Mouse (Mus musculus): Measurements from ENCODE around the gene Clic5. TPM values are rescaled to one million over a fixed set of nuclear protein-coding genes. Genes with fewer than 3 reads are reported as not detected.

The Clic5 gene
- 357 TPM for polyA plus RNA-seq (2014; fragmentation: Illumina TruSeq; extraction: RNeasy Lipid Tissue Mini Kit (QIAGEN cat#74804); ENCODE audit: low replicate concordance)

DNA sequence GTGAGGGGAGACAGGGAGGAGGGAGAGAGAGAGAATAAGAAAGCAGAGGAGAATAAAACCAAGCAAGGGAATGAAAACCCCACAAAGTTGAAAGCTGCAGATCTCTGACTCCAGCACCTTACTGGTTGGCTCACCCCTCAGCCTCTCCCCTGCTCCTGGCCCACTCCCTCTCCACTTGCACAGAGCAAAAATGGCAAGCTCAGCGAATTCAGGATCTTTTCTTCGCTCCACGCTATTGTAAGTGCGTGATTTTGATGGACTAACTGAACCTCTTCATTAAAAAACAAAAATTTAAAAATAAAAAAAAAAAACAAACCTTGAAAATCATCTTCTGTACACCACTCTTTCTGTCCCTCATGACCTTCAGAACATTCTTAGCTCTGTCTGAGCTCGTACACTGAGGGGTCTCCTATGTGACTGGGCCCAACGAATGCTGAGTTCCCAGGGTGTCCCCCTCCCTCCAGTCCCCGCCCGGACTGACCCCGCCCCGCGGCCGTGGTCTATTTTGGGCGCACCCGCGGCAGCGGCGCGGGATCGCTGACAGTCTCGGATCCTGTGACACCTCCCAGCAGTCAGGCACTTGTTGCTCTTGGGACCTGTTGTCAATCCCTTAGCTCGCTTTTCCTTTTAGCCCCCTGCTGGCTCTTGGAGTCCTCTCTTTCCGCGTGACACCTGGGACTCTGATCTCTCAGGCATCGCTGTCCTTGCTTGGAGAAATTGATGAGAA lies at the start of gene Clic5:
TSS of gene Clic5 (plus strand) at position 543 of the 727 bp plus-strand sequence.

Other genes with a start within 250 kb of the Clic5 start
- gene Enpp5, start 109.8 kb upstream of the Clic5 start, polyA plus RNA-seq (2014; fragmentation: Illumina TruSeq; extraction: RNeasy Lipid Tissue Mini Kit (QIAGEN cat#74804); ENCODE audit: low replicate concordance) = 25.7 TPM
- 11.1 TPM for gene Enpp4, start 82.8 kb upstream of the Clic5 start, polyA plus RNA-seq (2014; fragmentation: Illumina TruSeq; extraction: RNeasy Lipid Tissue Mini Kit (QIAGEN cat#74804); ENCODE audit: low replicate concordance)

Measured in small intestine, adult 10 weeks (tissue).